Mouse (Mus musculus) CH12.LX (cell line): ENCODE measurements around the gene Rab3a. TPM values are rescaled to one million over a fixed set of nuclear protein-coding genes. Genes with fewer than 3 reads are reported as not detected.

ENCODE experiments used
- DNase-seq: peaks from one replicate; pipeline ENCODE4 v3.0.0-alpha.2; 2013; ENCODE audit errors: extremely low read depth
- H3K27ac ChIP-seq: 2 replicates; pipeline ENCODE4 v1.5.1; 2012; ENCODE audit warnings: low read depth, mild to moderate bottlenecking, control low read depth, moderate library complexity; ENCODE audit not compliant: insufficient read depth
- H3K27me3 ChIP-seq: replicated peaks from 2 replicates; pipeline ENCODE3; 2012; ENCODE audit warnings: inconsistent platforms
- H3K36me3 ChIP-seq, 2 experiments: replicated peaks in 1 of 2; 2 replicates each; pipeline versions ENCODE3 to v1.6.1; 2012; ENCODE audit warnings: inconsistent platforms in 1 of 2, low read length in 1 of 2, mild to moderate bottlenecking in 1 of 2, mixed read lengths in 1 of 2, moderate library complexity in 1 of 2; ENCODE audit not compliant: control insufficient read depth in 1 of 2, insufficient read depth in 1 of 2
- H3K4me1 ChIP-seq, 2 experiments: 2 replicates each; pipeline ENCODE4 v1.6.1; 2012; ENCODE audit warnings: inconsistent platforms in 1 of 2, moderate library complexity in 1 of 2; ENCODE audit not compliant: insufficient read depth in 2 of 2, control insufficient read depth in 1 of 2
- H3K4me2 ChIP-seq: 2 replicates; pipeline ENCODE4 v1.6.1; 2012; ENCODE audit warnings: low read depth, mild to moderate bottlenecking, control low read depth; ENCODE audit not compliant: poor library complexity, insufficient read depth, severe bottlenecking
- H3K4me3 ChIP-seq, 3 experiments: fragments of 150-350 bp in 1 of 3; sonication (generic) in 1 of 3; replicated peaks in 1 of 3; 2 replicates each; pipeline versions ENCODE3 to v1.5.1; 2011 to 2012; ENCODE audit warnings: low read depth in 2 of 3, low read length in 2 of 3, mild to moderate bottlenecking in 2 of 3, moderate library complexity in 2 of 3, control low read depth in 1 of 3, improper control_type of control experiment in 1 of 3, inconsistent platforms in 1 of 3, mixed read lengths in 1 of 3; ENCODE audit not compliant: poor library complexity in 1 of 3
- H3K79me2 ChIP-seq: replicated peaks from 2 replicates; pipeline ENCODE4 v1.6.1; 2012; ENCODE audit warnings: mild to moderate bottlenecking, moderate library complexity; ENCODE audit not compliant: control insufficient read depth, poor library complexity, insufficient read depth, severe bottlenecking; ENCODE audit errors: extremely low read depth
- H3K9ac ChIP-seq: 2 replicates; pipeline ENCODE4 v1.6.1; 2012; ENCODE audit warnings: low read depth, mild to moderate bottlenecking, control low read depth, moderate library complexity; ENCODE audit not compliant: insufficient read depth
- H3K9me3 ChIP-seq: replicated peaks from 2 replicates; pipeline ENCODE3; 2012; ENCODE audit warnings: low read length, inconsistent platforms, mixed read lengths
- BHLHE40 ChIP-seq: IDR thresholded peaks from 2 replicates; pipeline ENCODE4 v1.6.1; 2011; ENCODE audit warnings: mild to moderate bottlenecking, low read depth, low read length, improper control_type of control experiment
- CHD1 ChIP-seq: IDR thresholded peaks from 2 replicates; pipeline ENCODE4 v1.6.1; 2012; ENCODE audit warnings: low read depth, low read length, improper control_type of control experiment, inconsistent platforms
- CTCF ChIP-seq, 2 experiments: IDR thresholded peaks in 1 of 2; conservative IDR thresholded peaks in 1 of 2; 2 replicates each; pipeline ENCODE4 v1.5.1; 2011 to 2012; ENCODE audit warnings: low read depth in 2 of 2, low read length in 2 of 2, improper control_type of control experiment in 1 of 2, inconsistent platforms in 1 of 2, mild to moderate bottlenecking in 1 of 2, moderate library complexity in 1 of 2
- E2F4 ChIP-seq: IDR thresholded peaks from 2 replicates; pipeline ENCODE4 v1.6.1; 2011; ENCODE audit warnings: low read depth, low read length, improper control_type of control experiment; ENCODE audit not compliant: insufficient replicate concordance
- ELF1 ChIP-seq: IDR thresholded peaks from 2 replicates; pipeline ENCODE4 v1.6.1; 2014; ENCODE audit warnings: low read depth, mild to moderate bottlenecking, inconsistent platforms, low read length, improper control_type of control experiment
- ETS1 ChIP-seq: conservative IDR thresholded peaks from 2 replicates; pipeline ENCODE4 v1.6.1; 2012; ENCODE audit warnings: low read depth, mild to moderate bottlenecking, inconsistent platforms, low read length, improper control_type of control experiment, moderate library complexity
- JUND ChIP-seq: conservative IDR thresholded peaks from 2 replicates; pipeline ENCODE4 v1.6.1; 2011; ENCODE audit warnings: low read depth, low read length, improper control_type of control experiment
- MAFK ChIP-seq: IDR thresholded peaks from 2 replicates; pipeline ENCODE4 v1.6.1; 2011; ENCODE audit warnings: low read length, improper control_type of control experiment; ENCODE audit not compliant: insufficient replicate concordance
- MAX ChIP-seq: IDR thresholded peaks from 2 replicates; pipeline ENCODE4 v1.6.1; 2011; ENCODE audit warnings: low read length, improper control_type of control experiment
- MEF2A ChIP-seq: IDR thresholded peaks from 2 replicates; pipeline ENCODE4 v1.6.1; 2014; ENCODE audit warnings: low read depth, mild to moderate bottlenecking, inconsistent platforms, low read length, improper control_type of control experiment, borderline replicate concordance
- MXI1 ChIP-seq: IDR thresholded peaks from 2 replicates; pipeline ENCODE4 v1.6.1; 2011; ENCODE audit warnings: mild to moderate bottlenecking, low read depth, low read length, improper control_type of control experiment
- MYC ChIP-seq: IDR thresholded peaks from 2 replicates; pipeline ENCODE4 v1.6.1; 2011; ENCODE audit warnings: low read depth, mild to moderate bottlenecking, improper control_type of control experiment, low read length
- NELFE ChIP-seq: IDR thresholded peaks from 2 replicates; pipeline ENCODE4 v1.6.1; 2011; ENCODE audit warnings: low read depth, low read length, improper control_type of control experiment
- NRF1 ChIP-seq: IDR thresholded peaks from 2 replicates; pipeline ENCODE4 v1.6.1; 2014; ENCODE audit warnings: low read depth, mild to moderate bottlenecking, inconsistent platforms, low read length, improper control_type of control experiment, moderate library complexity
- POLR2A ChIP-seq: IDR thresholded peaks from 2 replicates; pipeline ENCODE4 v1.6.1; 2011; ENCODE audit warnings: low read depth, mild to moderate bottlenecking, improper control_type of control experiment, low read length
- POLR2AphosphoS2 ChIP-seq: IDR thresholded peaks from 2 replicates; pipeline ENCODE4 v1.6.1; 2011; ENCODE audit warnings: low read depth, low read length, improper control_type of control experiment
- RCOR1 ChIP-seq: conservative IDR thresholded peaks from 2 replicates; pipeline ENCODE4 v1.6.1; 2012; ENCODE audit warnings: low read depth, mild to moderate bottlenecking, inconsistent platforms, low read length, improper control_type of control experiment
- SIN3A ChIP-seq: IDR thresholded peaks from 2 replicates; pipeline ENCODE4 v1.6.1; 2012; ENCODE audit warnings: low read length, improper control_type of control experiment, inconsistent platforms
- SMC3 ChIP-seq: IDR thresholded peaks from 2 replicates; pipeline ENCODE4 v1.6.1; 2011; ENCODE audit warnings: low read depth, low read length, improper control_type of control experiment
- TBP ChIP-seq: conservative IDR thresholded peaks from 2 replicates; pipeline ENCODE4 v1.6.1; 2011; ENCODE audit warnings: low read depth, low read length, improper control_type of control experiment
- UBTF ChIP-seq: IDR thresholded peaks from 2 replicates; pipeline ENCODE4 v1.6.1; 2012; ENCODE audit warnings: low read depth, mild to moderate bottlenecking, inconsistent platforms, low read length, improper control_type of control experiment, moderate library complexity
- USF1 ChIP-seq: IDR thresholded peaks from 2 replicates; pipeline ENCODE4 v1.6.1; 2014; ENCODE audit warnings: low read depth, mild to moderate bottlenecking, inconsistent platforms, low read length, improper control_type of control experiment
- USF2 ChIP-seq: conservative IDR thresholded peaks from 2 replicates; pipeline ENCODE4 v1.6.1; 2011; ENCODE audit warnings: low read depth, low read length, improper control_type of control experiment
- ZKSCAN1 ChIP-seq: IDR thresholded peaks from 2 replicates; pipeline ENCODE4 v1.6.1; 2012; ENCODE audit warnings: low read depth, inconsistent platforms, low read length, improper control_type of control experiment, borderline replicate concordance
- ZMIZ1 ChIP-seq: IDR thresholded peaks from 2 replicates; pipeline ENCODE4 v1.6.1; 2012; ENCODE audit warnings: low read depth, mild to moderate bottlenecking, inconsistent platforms, low read length, improper control_type of control experiment
- ZNF384 ChIP-seq: IDR thresholded peaks from 2 replicates; pipeline ENCODE4 v1.6.1; 2012; ENCODE audit warnings: low read depth, low read length, improper control_type of control experiment, inconsistent platforms
- dilution Hi-C: fragments of 300-500 bp; cut with MboI; formaldehyde crosslinking; loops from 2 replicates; pipeline ENCODE4 v1.14.3; 2020; ENCODE audit warnings: low sequenced_read_pairs; ENCODE audit not compliant: extremely low pct_unique_long_range_greater_than_20kb, extremely low pct_ligation_motif_present
- in situ Hi-C: fragments of 300-500 bp; cut with MboI; formaldehyde crosslinking; loops from 3 replicates; pipeline ENCODE4 v1.14.3; 2019; ENCODE audit warnings: low sequenced_read_pairs, low pct_ligation_motif_present, low pct_unique_long_range_greater_than_20kb, mixed read lengths
- polyA plus RNA-seq: library from polyadenylated mRNA; unstranded; fragments of >175 nt; gene quantifications from 2 replicates; pipeline ENCODE4 v1.2.1, GENCODE M21; 2012; ENCODE audit warnings: low read depth; ENCODE audit not compliant: insufficient read length
- total RNA-seq, 2 experiments: library from RNA; depleted of rRNA; stranded (reverse); fragments of 300-350 nt in 1 of 2; fragments of >200 nt in 1 of 2; gene quantifications; 2 replicates each; pipeline ENCODE4 v1.2.3; 2012 to 2014

Rab3a gene
- total and polyA plus RNA-seq, 3 experiments, result 0.87 to 1.9 (median 0.99) TPM

GRCm38 (mm10) chr8:70720739-70721138, 33.7 kb upstream of the Rab3a start (continued):
- TF ChIP-seq E2F4 (no peak), BHLHE40 (0 out of 2 replicates have a peak, but pooled peaks have one; percentile 25), MXI1 (no peak), RCOR1 (no peak), CTCF (conservative IDR thresholded peaks at IDR 0.05 in 1 of 2, IDR thresholded peaks at IDR 0.05 in 1 of 2; ENCODE audit: low read depth in 2 of 2, low read length in 2 of 2) (peak; percentile 77 to 95), CHD1 (no peak), MYC (peak; percentile 69; the same call in 1 of the 2 replicates), POLR2AphosphoS2 (no peak), NRF1 (no peak), TBP (no peak), UBTF (no peak), MAFK (no peak), ETS1 (no peak), USF2 (no peak)

GRCm38 (mm10) chr8:70721601-70722000, 32.9 kb upstream of the Rab3a start:
- Histone ChIP-seq H3K79me2 (no peaks in the 10 kb centered on the region), H3K27me3 (peaks cover 12% of the 10 kb centered on the region), H3K4me2 (no peak overlapping the region), H3K9me3 (no peaks in the 10 kb centered on the region), H3K27ac (no peak overlapping the region), H3K36me3 (no peaks in the 10 kb centered on the region), H3K4me3 (no peak overlapping the region), H3K4me1 (peaks cover 6 to 33% of the 10 kb centered on the region in 2 experiments), H3K9ac (no peak overlapping the region)
- dilution Hi-C loops (no loop called here), in situ Hi-C loops (no loop called here)
- no peak for DNase-seq
- TF ChIP-seq ZKSCAN1 (no peak), MAX (no peak), MEF2A (no peak), MXI1 (no peak), ZNF384 (no peak), ETS1 (no peak), USF1 (no peak), NELFE (no peak), POLR2A (no peak), ZMIZ1 (no peak), JUND (no peak), CHD1 (no peak), ELF1 (no peak), SIN3A (no peak), POLR2AphosphoS2 (no peak), SMC3 (no peak), UBTF (no peak)
